Mouse (Mus musculus): Measurements from ENCODE around the gene Ccdc125. TPM values are rescaled to one million over a fixed set of nuclear protein-coding genes. Genes with fewer than 3 reads are reported as not detected.
"Not testable (repeated sequence)": the region's sequence is repeated elsewhere in the genome, so short reads cannot be mapped to it uniquely, and the experiment has no call there.

Gene Ccdc125
- polyA plus RNA-seq, 1 experiment from 2014 or later, result 3.7 TPM

- Histone ChIP-seq H3K27ac (peak overlapping the region; percentile 96), H3K27me3 (ENCODE audit: low read depth, poor library complexity, severe bottlenecking) (no peaks in the 10 kb centered on the region), H3K36me3 (peaks cover 48% of the 10 kb centered on the region), H3K4me3 (peak overlapping the region; percentile 93), H3K9me3 (replicated peaks) (no peaks in the 10 kb centered on the region), H3K4me1 (peaks cover 7% of the 10 kb centered on the region)
- peak; percentile 46 for DNase-seq (ENCODE audit: low spot score)
- WGBS, result 1% methylated on average over 30 of the region's 30 CpGs
Observed at GRCm38 (mm10) chr13:100730153-100730860, 60.8 kb downstream of the Ccdc125 start.

- DNase-seq (ENCODE audit: low spot score), result peak; percentile 97
- peaks cover 7% of the 10 kb centered on the region for H3K4me1 ChIP-seq
- under 1% methylated on average over 19 of the region's 19 CpGs for WGBS
- H3K36me3 ChIP-seq, result peaks cover 44% of the 10 kb centered on the region
- H3K9me3 ChIP-seq (replicated peaks), result no peaks in the 10 kb centered on the region
- no peaks in the 10 kb centered on the region for H3K27me3 ChIP-seq (ENCODE audit: low read depth, poor library complexity, severe bottlenecking)
- peak within 1 kb of the TSS; percentile 93 for H3K4me3 ChIP-seq
- H3K27ac ChIP-seq, result peak within 1 kb of the TSS; percentile 96
Observed at GRCm38 (mm10) chr13:100730861-100731176, 61.3 kb downstream of the Ccdc125 start, which contains the start of gene Cdk7. Gene Cdk7, minus strand, starts transcription at chr13:100730939.

GRCm38 (mm10) chr13:100731462-100732046, 62.0 kb downstream of the Ccdc125 start:
- not testable (repeated sequence) for H3K9me3 ChIP-seq (replicated peaks); H3K4me1 ChIP-seq; H3K27me3 ChIP-seq (ENCODE audit: low read depth, poor library complexity, severe bottlenecking); DNase-seq (ENCODE audit: low spot score)
- peak overlapping the region; percentile 93; the same call in 1 of the 2 replicates for H3K4me3 ChIP-seq
- H3K27ac ChIP-seq, result peak overlapping the region; percentile 96
- peaks cover 41% of the 10 kb centered on the region for H3K36me3 ChIP-seq
- 88% methylated on average over 6 of the region's 6 CpGs for WGBS

GRCm38 (mm10) chr13:100732756-100733155, 63.2 kb downstream of the Ccdc125 start:
- H3K27me3 ChIP-seq (ENCODE audit: low read depth, poor library complexity, severe bottlenecking), result no peaks in the 10 kb centered on the region
- H3K4me1 ChIP-seq, result peaks cover 7% of the 10 kb centered on the region
- no peaks in the 10 kb centered on the region for H3K9me3 ChIP-seq (replicated peaks)
- H3K27ac ChIP-seq, result no peak overlapping the region
- 94% methylated on average over 2 of the region's 2 CpGs for WGBS
- no peak overlapping the region for H3K4me3 ChIP-seq
- no peak for DNase-seq (ENCODE audit: low spot score)
- H3K36me3 ChIP-seq, result peaks cover 36% of the 10 kb centered on the region

- 93% methylated on average over 5 of the region's 5 CpGs for WGBS
- peaks cover 10% of the 10 kb centered on the region for H3K36me3 ChIP-seq
- H3K27ac ChIP-seq, result no peak overlapping the region
- no peaks in the 10 kb centered on the region for H3K27me3 ChIP-seq (ENCODE audit: low read depth, poor library complexity, severe bottlenecking)
- peaks cover 12% of the 10 kb centered on the region for H3K4me1 ChIP-seq
- no peaks in the 10 kb centered on the region for H3K9me3 ChIP-seq (replicated peaks)
- DNase-seq (ENCODE audit: low spot score), result no peak
- no peak overlapping the region for H3K4me3 ChIP-seq
Observed at GRCm38 (mm10) chr13:100742831-100743230, 73.3 kb downstream of the Ccdc125 start.

- no peak for DNase-seq (ENCODE audit: low spot score)
- no peaks in the 10 kb centered on the region for H3K9me3 ChIP-seq (replicated peaks)
- WGBS, result 71% methylated on average over 11 of the region's 11 CpGs
- peaks cover 12% of the 10 kb centered on the region for H3K4me1 ChIP-seq
- H3K36me3 ChIP-seq, result peaks cover 6% of the 10 kb centered on the region
- peak overlapping the region; percentile 74 for H3K4me3 ChIP-seq
- no peaks in the 10 kb centered on the region for H3K27me3 ChIP-seq (ENCODE audit: low read depth, poor library complexity, severe bottlenecking)
- peak overlapping the region; percentile 94 for H3K27ac ChIP-seq
Observed at GRCm38 (mm10) chr13:100743346-100744035, 74.0 kb downstream of the Ccdc125 start.

- Histone ChIP-seq H3K27ac (peak within 1 kb of the TSS; percentile 94), H3K27me3 (ENCODE audit: low read depth, poor library complexity, severe bottlenecking) (no peaks in the 10 kb centered on the region), H3K4me3 (peak within 1 kb of the TSS; percentile 74), H3K9me3 (replicated peaks) (no peaks in the 10 kb centered on the region), H3K4me1 (peaks cover 12% of the 10 kb centered on the region), H3K36me3 (0 out of 2 replicates have a peak, but pooled peaks cover 2% of the 10 kb centered on the region)
- WGBS, result under 1% methylated on average over 52 of the region's 52 CpGs
- peak; percentile 92 for DNase-seq (ENCODE audit: low spot score)
Observed at GRCm38 (mm10) chr13:100744036-100744744, 74.7 kb downstream of the Ccdc125 start, which contains the start of gene Mrps36. Gene Mrps36, minus strand, starts transcription at chr13:100744659.

- WGBS, result 85% methylated on average over 3 of the region's 3 CpGs
- no peaks in the 10 kb centered on the region for H3K27me3 ChIP-seq (ENCODE audit: low read depth, poor library complexity, severe bottlenecking)
- H3K36me3 ChIP-seq, result no peaks in the 10 kb centered on the region
- no peak overlapping the region for H3K4me3 ChIP-seq
- no peak overlapping the region for H3K27ac ChIP-seq
- DNase-seq (ENCODE audit: low spot score), result no peak
- peaks cover 12% of the 10 kb centered on the region for H3K4me1 ChIP-seq
- no peaks in the 10 kb centered on the region for H3K9me3 ChIP-seq (replicated peaks)
Observed at GRCm38 (mm10) chr13:100746090-100746489, 76.6 kb downstream of the Ccdc125 start.

Other genes with a start within 250 kb of the Ccdc125 start
- not detected in 2 replicates for gene Naip1, start 216.8 kb upstream of the Ccdc125 start, polyA plus RNA-seq (2016; fragmentation: Nextera tagmentation; extraction: Ambion mirVana)
- gene Gtf2h2, start 177.1 kb upstream of the Ccdc125 start, polyA plus RNA-seq (2016; fragmentation: Nextera tagmentation; extraction: Ambion mirVana), result 91.7 and 99.3 TPM in 2 replicates
- gene Ocln, start 117.0 kb upstream of the Ccdc125 start, polyA plus RNA-seq (2016; fragmentation: Nextera tagmentation; extraction: Ambion mirVana), result 1.3 and 1.8 TPM in 2 replicates
- 3.0 and 3.5 TPM in 2 replicates for gene Marveld2, start 52.7 kb upstream of the Ccdc125 start, polyA plus RNA-seq (2016; fragmentation: Nextera tagmentation; extraction: Ambion mirVana)
- gene Ak6, start 18.7 kb upstream of the Ccdc125 start, polyA plus RNA-seq (2016; fragmentation: Nextera tagmentation; extraction: Ambion mirVana), result 361 and 370 TPM in 2 replicates
- gene Rad17, start 18.7 kb upstream of the Ccdc125 start, polyA plus RNA-seq (2016; fragmentation: Nextera tagmentation; extraction: Ambion mirVana), result 23.8 and 25.8 TPM in 2 replicates
- 21.4 and 23.0 TPM in 2 replicates for gene Taf9, start 18.1 kb upstream of the Ccdc125 start, polyA plus RNA-seq (2016; fragmentation: Nextera tagmentation; extraction: Ambion mirVana)
- gene Cdk7, start 61.2 kb downstream of the Ccdc125 start, polyA plus RNA-seq (2016; fragmentation: Nextera tagmentation; extraction: Ambion mirVana), result 116 and 117 TPM in 2 replicates
- gene Mrps36, start 74.9 kb downstream of the Ccdc125 start, polyA plus RNA-seq (2016; fragmentation: Nextera tagmentation; extraction: Ambion mirVana), result 97.0 and 114 TPM in 2 replicates
- 72.3 and 77.8 TPM in 2 replicates for gene Cenph, start 106.2 kb downstream of the Ccdc125 start, polyA plus RNA-seq (2016; fragmentation: Nextera tagmentation; extraction: Ambion mirVana)
- gene Ccnb1, start 116.9 kb downstream of the Ccdc125 start, polyA plus RNA-seq (2016; fragmentation: Nextera tagmentation; extraction: Ambion mirVana), result 406 and 409 TPM in 2 replicates
- gene Slc30a5, start 163.7 kb downstream of the Ccdc125 start, polyA plus RNA-seq (2016; fragmentation: Nextera tagmentation; extraction: Ambion mirVana), result 44.8 and 45.2 TPM in 2 replicates